Mouse (Mus musculus) MEL (cell line): Measurements from ENCODE around the gene Rundc3b. TPM values are rescaled to one million over a fixed set of nuclear protein-coding genes. Genes with fewer than 3 reads are reported as not detected.

Experiments
- DNase-seq: peaks from one replicate; pipeline ENCODE4 v3.0.0; 2011; ENCODE audit warnings: low read depth, low spot score
- H3K27ac ChIP-seq: 2 replicates; pipeline ENCODE4 v1.5.1; 2012; ENCODE audit warnings: low read depth, mild to moderate bottlenecking, control low read depth, low read length, moderate library complexity; ENCODE audit not compliant: control insufficient read depth
- H3K27me3 ChIP-seq, 2 experiments: fragments of 150-350 bp in 1 of 2; sonication (generic) in 1 of 2; 2 replicates each; pipeline ENCODE4 v1.6.1; 2012; ENCODE audit warnings: low read length in 2 of 2, mild to moderate bottlenecking in 2 of 2, improper control_type of control experiment in 1 of 2, moderate library complexity in 1 of 2; ENCODE audit not compliant: insufficient read depth in 2 of 2, control insufficient read depth in 1 of 2
- H3K36me3 ChIP-seq, 2 experiments: 2 replicates each; pipeline ENCODE4 v1.6.1; 2012 to 2014; ENCODE audit warnings: low read length in 2 of 2, improper control_type of control experiment in 1 of 2, inconsistent platforms in 1 of 2, mild to moderate bottlenecking in 1 of 2; ENCODE audit not compliant: insufficient read depth in 2 of 2, control insufficient read depth in 1 of 2
- H3K4me1 ChIP-seq, 2 experiments: fragments of 150-350 bp in 1 of 2; sonication (generic) in 1 of 2; 2 replicates each; pipeline ENCODE4 v1.6.1; 2012; ENCODE audit warnings: low read length in 2 of 2, improper control_type of control experiment in 1 of 2, mild to moderate bottlenecking in 1 of 2; ENCODE audit not compliant: insufficient read depth in 2 of 2, control insufficient read depth in 1 of 2
- H3K4me3 ChIP-seq, 2 experiments: fragments of 150-350 bp in 1 of 2; sonication (generic) in 1 of 2; 2 replicates each; pipeline ENCODE4 v1.5.1; 2012; ENCODE audit warnings: low read depth in 2 of 2, low read length in 2 of 2, mild to moderate bottlenecking in 2 of 2, moderate library complexity in 2 of 2, control low read depth in 1 of 2, improper control_type of control experiment in 1 of 2; ENCODE audit not compliant: control insufficient read depth in 1 of 2, insufficient read depth in 1 of 2
- H3K79me2 ChIP-seq: 2 replicates; pipeline ENCODE4 v1.6.1; 2012; ENCODE audit warnings: mild to moderate bottlenecking, low read length, moderate library complexity; ENCODE audit not compliant: control insufficient read depth, poor library complexity, insufficient read depth
- H3K9ac ChIP-seq: 2 replicates; pipeline ENCODE4 v1.6.1; 2012; ENCODE audit warnings: low read depth, mild to moderate bottlenecking, control low read depth, low read length, moderate library complexity; ENCODE audit not compliant: control insufficient read depth, poor library complexity, severe bottlenecking
- H3K9me3 ChIP-seq: fragments of 150-350 bp; sonication (generic); replicated peaks from 2 replicates; pipeline ENCODE4 v1.6.1; 2012; ENCODE audit warnings: mild to moderate bottlenecking, low read length, improper control_type of control experiment, moderate library complexity; ENCODE audit not compliant: insufficient read depth
- BHLHE40 ChIP-seq: IDR thresholded peaks from 2 replicates; pipeline ENCODE4 v1.6.1; 2012; ENCODE audit warnings: low read depth, mild to moderate bottlenecking, inconsistent platforms, low read length, improper control_type of control experiment, borderline replicate concordance
- CHD1 ChIP-seq: IDR thresholded peaks from 2 replicates; pipeline ENCODE4 v1.6.1; 2012; ENCODE audit warnings: low read depth, mild to moderate bottlenecking, inconsistent platforms, low read length, improper control_type of control experiment
- CHD2 ChIP-seq: IDR thresholded peaks from 2 replicates; pipeline ENCODE4 v1.6.1; 2011; ENCODE audit warnings: low read length, improper control_type of control experiment
- E2F4 ChIP-seq: IDR thresholded peaks from 2 replicates; pipeline ENCODE4 v1.6.1; 2011; ENCODE audit warnings: low read depth, low read length, improper control_type of control experiment, borderline replicate concordance
- EP300 ChIP-seq, 2 experiments: IDR thresholded peaks; 2 replicates each; pipeline ENCODE4 v1.6.1; 2011; ENCODE audit warnings: improper control_type of control experiment in 2 of 2, low read length in 2 of 2, low read depth in 1 of 2, mild to moderate bottlenecking in 1 of 2
- ETS1 ChIP-seq: IDR thresholded peaks from 2 replicates; pipeline ENCODE4 v1.6.1; 2012; ENCODE audit warnings: low read depth, mild to moderate bottlenecking, inconsistent platforms, low read length, improper control_type of control experiment, moderate library complexity
- GABPA ChIP-seq: IDR thresholded peaks from 2 replicates; pipeline ENCODE4 v1.6.1; 2012; ENCODE audit warnings: low read depth, mild to moderate bottlenecking, inconsistent platforms, low read length, improper control_type of control experiment, moderate library complexity
- JUND ChIP-seq: IDR thresholded peaks from 2 replicates; pipeline ENCODE4 v1.6.1; 2011; ENCODE audit warnings: low read depth, mild to moderate bottlenecking, improper control_type of control experiment, low read length
- KAT2A ChIP-seq: conservative IDR thresholded peaks from 2 replicates; pipeline ENCODE4 v1.6.1; 2012; ENCODE audit warnings: low read depth, low read length, improper control_type of control experiment, inconsistent platforms
- MAFK ChIP-seq: IDR thresholded peaks from 2 replicates; pipeline ENCODE4 v1.6.1; 2011; ENCODE audit warnings: low read depth, mild to moderate bottlenecking, low read length, improper control_type of control experiment, borderline replicate concordance
- MYB ChIP-seq: IDR thresholded peaks from 2 replicates; pipeline ENCODE4 v1.6.1; 2011; ENCODE audit warnings: mild to moderate bottlenecking, low read depth, low read length, improper control_type of control experiment
- NRF1 ChIP-seq: IDR thresholded peaks from 2 replicates; pipeline ENCODE4 v1.6.1; 2014; ENCODE audit warnings: low read depth, mild to moderate bottlenecking, inconsistent platforms, low read length, improper control_type of control experiment, moderate library complexity; ENCODE audit not compliant: poor library complexity, insufficient read depth, severe bottlenecking
- POLR2A ChIP-seq, 2 experiments: IDR thresholded peaks; 2 replicates each; pipeline ENCODE4 v1.6.1; 2011 to 2012; ENCODE audit warnings: low read length in 2 of 2, mild to moderate bottlenecking in 2 of 2, control low read depth in 1 of 2, improper control_type of control experiment in 1 of 2, low read depth in 1 of 2, moderate library complexity in 1 of 2; ENCODE audit not compliant: control insufficient read depth in 1 of 2, insufficient read depth in 1 of 2, poor library complexity in 1 of 2
- POLR2AphosphoS2 ChIP-seq: IDR thresholded peaks from 2 replicates; pipeline ENCODE4 v1.6.1; 2011; ENCODE audit warnings: low read length, improper control_type of control experiment
- POLR2AphosphoS5 ChIP-seq: IDR thresholded peaks from 2 replicates; pipeline ENCODE4 v1.6.1; 2012; ENCODE audit warnings: low read depth, borderline replicate concordance, mild to moderate bottlenecking, inconsistent platforms, low read length, moderate library complexity, mixed read lengths
- RAD21 ChIP-seq: IDR thresholded peaks from 2 replicates; pipeline ENCODE4 v1.6.1; 2011; ENCODE audit warnings: mild to moderate bottlenecking, low read depth, low read length, improper control_type of control experiment
- SIN3A ChIP-seq: IDR thresholded peaks from 2 replicates; pipeline ENCODE4 v1.6.1; 2012; ENCODE audit warnings: low read length, improper control_type of control experiment, inconsistent platforms
- SMC3 ChIP-seq: IDR thresholded peaks from 2 replicates; pipeline ENCODE4 v1.6.1; 2011; ENCODE audit warnings: low read depth, low read length, improper control_type of control experiment
- TBP ChIP-seq: IDR thresholded peaks from 2 replicates; pipeline ENCODE4 v1.8.0; 2011; ENCODE audit warnings: low read depth, low read length, improper control_type of control experiment
- TCF12 ChIP-seq: IDR thresholded peaks from 2 replicates; pipeline ENCODE4 v1.6.1; 2014; ENCODE audit warnings: low read depth, mild to moderate bottlenecking, inconsistent platforms, low read length, improper control_type of control experiment, moderate library complexity
- ZC3H11A ChIP-seq: IDR thresholded peaks from 2 replicates; pipeline ENCODE4 v1.6.1; 2012; ENCODE audit warnings: low read depth, mild to moderate bottlenecking, inconsistent platforms, low read length, improper control_type of control experiment
- ZMIZ1 ChIP-seq: IDR thresholded peaks from 2 replicates; pipeline ENCODE4 v1.6.1; 2012; ENCODE audit warnings: low read depth, mild to moderate bottlenecking, inconsistent platforms, low read length, improper control_type of control experiment, moderate library complexity
- polyA plus RNA-seq, 2 experiments: library from polyadenylated mRNA; stranded (reverse) in 1 of 2; unstranded in 1 of 2; fragments of >175 nt in 1 of 2; fragments of >200 nt in 1 of 2; gene quantifications; 2 replicates each; pipeline versions ENCODE4 v1.2.1 to v1.2.4; 2012; ENCODE audit warnings: low replicate concordance in 2 of 2, low read depth in 1 of 2; ENCODE audit not compliant: insufficient read length in 2 of 2, insufficient read depth in 1 of 2, missing spikeins in 1 of 2
- total RNA-seq: library from RNA; depleted of rRNA; stranded (reverse); fragments of 300-350 nt; gene quantifications from 2 replicates; pipeline ENCODE4 v1.2.3, GENCODE M21; 2012

Rundc3b gene
- total and polyA plus RNA-seq, 3 experiments: not detected

DNA sequence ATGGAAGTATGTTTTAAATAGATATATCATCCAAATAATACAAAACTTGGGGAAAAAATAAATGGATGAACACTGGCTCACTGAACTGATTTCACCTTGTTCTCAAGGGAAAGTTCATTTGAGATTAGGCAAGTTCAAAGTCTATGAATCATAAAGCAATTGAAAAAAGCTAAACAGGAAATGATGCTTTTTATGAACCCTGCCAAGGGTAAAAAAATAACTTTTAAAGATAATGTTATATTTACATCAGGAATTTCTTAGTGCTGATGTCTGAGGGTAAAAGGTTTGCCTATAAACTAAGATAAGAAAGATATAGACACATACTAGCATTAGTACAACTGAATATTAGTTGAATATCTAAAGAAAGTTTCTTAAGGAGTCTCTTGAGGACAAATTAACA lies 26.0 kb upstream of the Rundc3b start:
- Histone ChIP-seq H3K27me3 (no peaks in the 10 kb centered on the region), H3K4me1 (no peaks in the 10 kb centered on the region), H3K9me3 (no peaks in the 10 kb centered on the region), H3K36me3 (no peaks in the 10 kb centered on the region), H3K79me2 (no peaks in the 10 kb centered on the region), H3K4me3 (no peak overlapping the region), H3K9ac (no peak overlapping the region), H3K27ac (no peak overlapping the region)
- TF ChIP-seq KAT2A (no peak), ETS1 (no peak), CHD1 (no peak), TBP (no peak), RAD21 (no peak), GABPA (no peak), POLR2AphosphoS5 (no peak), TCF12 (no peak), CHD2 (no peak), MAFK (no peak), NRF1 (no peak), POLR2A (IDR thresholded peaks at IDR 0.05; ENCODE audit: control insufficient read depth in 1 of 2, insufficient read depth in 1 of 2, low read depth in 1 of 2, low read length in 2 of 2, poor library complexity in 1 of 2) (no peak), ZMIZ1 (no peak), POLR2AphosphoS2 (no peak), E2F4 (no peak), ZC3H11A (no peak), EP300 (IDR thresholded peaks at IDR 0.05; ENCODE audit: low read depth in 1 of 2, low read length in 2 of 2) (no peak), SIN3A (no peak), MYB (no peak)
- no peak for DNase-seq

DNA sequence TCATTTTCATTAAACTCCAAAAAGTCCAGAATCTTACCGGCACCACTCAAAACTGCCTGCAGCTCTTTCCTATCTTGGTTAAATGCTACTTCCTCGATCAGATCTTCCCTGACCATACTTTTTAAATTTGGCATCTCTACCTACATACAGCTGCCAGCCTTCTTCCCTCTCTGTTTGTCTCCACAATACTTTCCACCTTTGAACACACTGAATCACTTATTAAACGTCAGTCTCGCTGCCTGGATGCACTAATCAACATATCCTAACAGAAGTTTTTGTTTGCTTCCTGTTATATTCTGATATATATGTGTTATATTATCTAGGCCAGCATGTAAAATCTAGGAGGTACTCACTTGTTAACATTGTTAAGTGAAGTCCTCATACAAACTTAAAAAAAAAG lies 25.5 kb upstream of the Rundc3b start:
- H3K9ac ChIP-seq: no peak overlapping the region
- no peaks in the 10 kb centered on the region for H3K36me3 ChIP-seq
- no peaks in the 10 kb centered on the region for H3K4me1 ChIP-seq
- TF ChIP-seq MYB (no peak), BHLHE40 (no peak), SMC3 (no peak), TBP (no peak), KAT2A (no peak), ZC3H11A (no peak), GABPA (no peak), JUND (no peak)
- H3K79me2 ChIP-seq: no peaks in the 10 kb centered on the region
- no peaks in the 10 kb centered on the region for H3K27me3 ChIP-seq
- H3K27ac ChIP-seq: no peak overlapping the region
- no peak for DNase-seq
- no peaks in the 10 kb centered on the region for H3K9me3 ChIP-seq
- H3K4me3 ChIP-seq: no peak overlapping the region
